Mouse (Mus musculus) kidney, embryonic 14.5 days (tissue): ENCODE measurements around the gene Gnaq. TPM values are rescaled to one million over a fixed set of nuclear protein-coding genes. Genes with fewer than 3 reads are reported as not detected.

Experiments used
- ATAC-seq: fragments of 200-750 bp; cut with Nextera tagmentation; 2 replicates; pipeline ENCODE4 v1.8.0; 2017; ENCODE audit warnings: moderate number of reproducible peaks, mild to moderate bottlenecking, moderate TSS enrichment, moderate library complexity; ENCODE audit not compliant: low FRiP score, low TSS enrichment
- H3K27ac ChIP-seq: fragments of 300-500 bp; sonication (generic); 2 replicates; pipeline ENCODE4 v1.5.1; 2014; ENCODE audit warnings: low read depth, mild to moderate bottlenecking, low read length, moderate library complexity, mixed read lengths
- H3K27me3 ChIP-seq: fragments of 300-500 bp; sonication (generic); 2 replicates; pipeline ENCODE4 v1.6.1; 2014; ENCODE audit warnings: mild to moderate bottlenecking, low read length; ENCODE audit not compliant: control insufficient read depth, insufficient read depth
- H3K36me3 ChIP-seq: fragments of 300-500 bp; sonication (generic); 2 replicates; pipeline ENCODE4 v1.6.1; 2014; ENCODE audit warnings: low read length, mixed read lengths; ENCODE audit not compliant: control insufficient read depth, insufficient read depth
- H3K4me1 ChIP-seq: fragments of 300-500 bp; sonication (generic); 2 replicates; pipeline ENCODE4 v1.6.1; 2014; ENCODE audit warnings: low read length, mixed read lengths; ENCODE audit not compliant: control insufficient read depth, insufficient read depth
- H3K4me2 ChIP-seq: fragments of 300-500 bp; sonication (generic); replicated peaks from 2 replicates; pipeline ENCODE4 v1.6.1; 2014; ENCODE audit warnings: low read depth, mild to moderate bottlenecking, low read length
- H3K4me3 ChIP-seq: fragments of 300-500 bp; sonication (generic); 2 replicates; pipeline ENCODE4 v1.5.1; 2014; ENCODE audit warnings: mild to moderate bottlenecking, low read length
- H3K9ac ChIP-seq: fragments of 300-500 bp; sonication (generic); 2 replicates; pipeline ENCODE4 v1.6.1; 2014; ENCODE audit warnings: low read depth, mild to moderate bottlenecking, low read length, moderate library complexity
- H3K9me3 ChIP-seq: fragments of 300-500 bp; sonication (generic); 2 replicates; pipeline ENCODE4 v1.6.1; 2016; ENCODE audit warnings: low read length; ENCODE audit not compliant: control insufficient read depth
- WGBS: fragments of 180-500 bp; shearing (Covaris S2); extraction: QIAGEN DNeasy Blood & Tissue Kit; methylation state at CpG from one replicate; pipeline ENCODE4 v1.1.7; 2014; 5-methylcytosine and 5-hydroxymethylcytosine counted together
- polyA plus RNA-seq: library from polyadenylated mRNA; unstranded; fragments of >200 nt; fragmentation: Nextera tagmentation; extraction: Ambion mirVana; gene quantifications from 2 replicates; pipeline ENCODE4 v1.2.1, GENCODE M21; 2014

Gene Gnaq
- polyA plus RNA-seq, 1 experiment from 2014 or later, result 18.3 TPM

GRCm38 (mm10) chr19:16329648-16330047 lies 197.0 kb downstream of the Gnaq start:
- no peaks in the 10 kb centered on the region for H3K27me3 ChIP-seq
- 90% methylated on average over 6 of the region's 6 CpGs for WGBS
- no peak overlapping the region for H3K9ac ChIP-seq
- H3K4me1 ChIP-seq, result peaks cover 35% of the 10 kb centered on the region
- H3K27ac ChIP-seq, result no peak overlapping the region
- H3K4me3 ChIP-seq, result no peak overlapping the region
- H3K9me3 ChIP-seq, result no peaks in the 10 kb centered on the region
- ATAC-seq, result no peak
- no peak overlapping the region for H3K4me2 ChIP-seq
- peaks cover 10% of the 10 kb centered on the region; the same call in 1 of the 2 replicates for H3K36me3 ChIP-seq

- H3K27me3 ChIP-seq, result no peaks in the 10 kb centered on the region
- H3K36me3 ChIP-seq, result peaks cover 13% of the 10 kb centered on the region
- no peak for ATAC-seq
- no peak overlapping the region for H3K9ac ChIP-seq
- H3K27ac ChIP-seq, result no peak overlapping the region
- H3K4me3 ChIP-seq, result no peak overlapping the region
- no peaks in the 10 kb centered on the region for H3K9me3 ChIP-seq
- 83% methylated on average over 7 of the region's 7 CpGs for WGBS
- no peak overlapping the region for H3K4me2 ChIP-seq
- peaks cover 35% of the 10 kb centered on the region for H3K4me1 ChIP-seq
These were observed 197.5 kb downstream of the Gnaq start for GRCm38 (mm10) chr19:16330161-16330560.

- WGBS, result 93% methylated on average over 6 of the region's 6 CpGs
- peaks cover 27% of the 10 kb centered on the region for H3K4me1 ChIP-seq
- no peak overlapping the region for H3K4me2 ChIP-seq
- ATAC-seq, result no peak
- peaks cover 16% of the 10 kb centered on the region for H3K36me3 ChIP-seq
- no peak overlapping the region for H3K4me3 ChIP-seq
- no peaks in the 10 kb centered on the region for H3K9me3 ChIP-seq
- no peak overlapping the region for H3K27ac ChIP-seq
- no peaks in the 10 kb centered on the region for H3K27me3 ChIP-seq
- no peak overlapping the region for H3K9ac ChIP-seq
These were observed 198.4 kb downstream of the Gnaq start for GRCm38 (mm10) chr19:16331047-16331446.

DNA sequence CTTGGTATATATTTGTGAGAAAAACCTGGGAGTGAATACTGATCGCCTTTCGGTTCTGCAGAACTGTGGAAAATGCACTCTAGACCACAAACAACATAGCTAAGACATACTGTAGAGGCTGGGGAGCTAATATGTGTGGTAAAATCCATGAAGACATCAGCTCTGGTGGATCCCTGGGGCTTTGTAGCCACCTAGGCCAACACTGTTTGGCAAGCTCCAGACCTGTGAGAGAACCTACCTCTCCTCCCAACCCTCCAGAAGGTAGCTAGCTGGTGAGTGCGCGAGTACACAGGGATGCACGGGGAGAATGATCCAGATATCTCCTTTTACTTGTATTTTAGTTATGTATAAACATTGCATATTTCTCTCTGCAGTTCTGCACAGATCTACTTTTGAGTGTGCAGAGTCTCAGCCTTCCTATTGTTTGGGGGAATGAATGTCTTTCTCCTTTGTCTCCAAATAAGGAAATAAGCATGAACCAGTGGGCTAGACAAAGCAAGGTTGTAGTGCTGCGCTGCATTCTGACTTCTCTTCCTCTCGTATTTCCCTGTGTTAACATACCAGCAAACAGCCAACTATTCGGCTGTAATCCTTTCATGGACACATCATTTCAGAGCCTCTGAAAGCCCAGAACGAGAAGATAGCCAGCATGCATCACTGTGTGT lies 205.4 kb downstream of the Gnaq start:
- H3K4me2 ChIP-seq, result no peak overlapping the region
- no peak overlapping the region for H3K9ac ChIP-seq
- no peak overlapping the region for H3K27ac ChIP-seq
- no peak overlapping the region for H3K4me3 ChIP-seq
- H3K9me3 ChIP-seq, result no peaks in the 10 kb centered on the region
- 86% methylated on average over 9 of the region's 9 CpGs for WGBS
- ATAC-seq, result no peak
- no peaks in the 10 kb centered on the region for H3K27me3 ChIP-seq
- no peaks in the 10 kb centered on the region for H3K4me1 ChIP-seq
- H3K36me3 ChIP-seq, result peaks cover 16% of the 10 kb centered on the region

DNA sequence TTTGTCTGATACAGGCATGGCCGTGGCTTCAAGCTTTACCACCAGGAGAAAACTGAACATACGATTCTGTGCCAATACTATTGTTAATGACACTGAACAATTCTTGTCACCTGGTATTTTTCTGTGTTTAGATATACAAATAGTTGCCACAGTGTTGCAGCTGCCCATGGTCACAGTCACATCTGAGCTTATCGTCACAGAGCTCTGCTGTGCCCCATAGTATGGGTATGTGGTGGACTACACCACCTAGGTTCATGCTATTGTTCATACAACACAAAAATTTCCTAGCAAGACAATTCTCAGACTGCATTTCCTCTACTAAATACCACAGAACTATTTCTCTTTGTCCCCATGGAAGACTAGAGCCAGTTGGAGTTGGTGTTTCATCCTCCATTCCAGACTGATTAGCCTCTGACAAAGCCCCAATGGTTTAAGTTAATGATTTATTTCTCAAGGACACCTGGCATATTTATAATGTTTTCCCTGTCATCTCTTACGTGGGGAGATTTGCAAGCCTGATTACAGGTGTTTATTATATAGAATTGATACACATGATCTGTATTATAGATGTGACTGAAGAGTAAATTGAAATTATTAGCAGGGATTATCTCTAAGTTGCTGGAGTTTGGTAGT lies 207.4 kb downstream of the Gnaq start:
- H3K27ac ChIP-seq, result no peak overlapping the region
- no peaks in the 10 kb centered on the region for H3K4me1 ChIP-seq
- H3K4me3 ChIP-seq, result no peak overlapping the region
- no peaks in the 10 kb centered on the region for H3K27me3 ChIP-seq
- no peak for ATAC-seq
- no peaks in the 10 kb centered on the region for H3K9me3 ChIP-seq
- 82% methylated on average over 4 of the region's 4 CpGs for WGBS
- no peak overlapping the region for H3K9ac ChIP-seq
- peaks cover 4% of the 10 kb centered on the region for H3K36me3 ChIP-seq
- H3K4me2 ChIP-seq, result no peak overlapping the region

DNA sequence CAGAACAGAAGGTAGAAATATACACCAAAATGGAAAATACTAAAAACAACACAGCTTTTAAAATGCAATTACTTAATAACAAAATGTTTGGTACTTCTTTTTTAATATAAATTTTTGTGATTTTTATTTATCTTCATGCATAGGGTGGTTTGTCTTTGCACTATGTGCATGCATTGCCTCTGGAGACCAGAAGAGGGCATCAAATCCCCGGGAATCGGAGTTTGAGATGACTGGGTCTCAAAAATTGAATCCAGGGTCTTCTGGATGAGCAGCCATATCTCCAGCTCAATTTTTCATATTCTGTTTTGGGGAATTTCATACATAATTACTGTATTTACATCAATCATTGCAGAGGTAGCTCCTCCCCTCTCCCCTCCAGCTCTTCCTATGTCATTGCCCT lies 210.1 kb downstream of the Gnaq start:
- Histone ChIP-seq H3K27ac (no peak overlapping the region), H3K4me1 (no peaks in the 10 kb centered on the region), H3K9me3 (no peaks in the 10 kb centered on the region), H3K36me3 (no peaks in the 10 kb centered on the region; the same call in 1 of the 2 replicates), H3K9ac (no peak overlapping the region), H3K27me3 (no peaks in the 10 kb centered on the region), H3K4me2 (no peak overlapping the region), H3K4me3 (no peak overlapping the region)
- 75% methylated on average over 2 of the region's 2 CpGs for WGBS
- ATAC-seq, result no peak

DNA sequence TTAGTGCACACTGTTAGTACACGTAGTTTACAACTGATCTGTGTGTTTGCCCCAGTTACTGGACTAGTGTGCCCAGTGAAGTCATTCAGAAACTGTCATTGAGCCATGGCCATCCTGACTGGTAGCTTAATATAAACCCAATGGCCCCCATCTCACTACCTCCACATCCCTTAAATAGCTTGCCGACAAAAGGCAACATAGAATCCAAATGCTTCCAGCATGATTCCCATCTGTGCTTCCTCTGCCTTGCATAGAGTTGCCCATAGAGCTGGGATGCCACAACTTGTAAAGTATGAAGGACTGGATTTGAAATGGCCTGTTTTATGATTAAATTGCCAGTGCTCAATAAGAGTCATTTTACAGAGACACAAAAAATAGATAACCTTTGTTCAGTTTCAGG lies 212.9 kb downstream of the Gnaq start:
- Histone ChIP-seq H3K27me3 (no peaks in the 10 kb centered on the region), H3K4me3 (no peak overlapping the region), H3K9me3 (no peaks in the 10 kb centered on the region), H3K27ac (no peak overlapping the region), H3K4me2 (no peak overlapping the region), H3K36me3 (no peaks in the 10 kb centered on the region; the same call in 1 of the 2 replicates), H3K4me1 (no peaks in the 10 kb centered on the region), H3K9ac (no peak overlapping the region)
- WGBS, result 97% methylated on average over 2 of the region's 2 CpGs
- no peak for ATAC-seq

- 94% methylated on average over 3 of the region's 3 CpGs for WGBS
- H3K36me3 ChIP-seq, result no peaks in the 10 kb centered on the region; the same call in 1 of the 2 replicates
- H3K27ac ChIP-seq, result no peak overlapping the region
- ATAC-seq, result no peak
- H3K4me1 ChIP-seq, result no peaks in the 10 kb centered on the region
- H3K4me3 ChIP-seq, result no peak overlapping the region
- H3K9ac ChIP-seq, result no peak overlapping the region
- no peak overlapping the region for H3K4me2 ChIP-seq
- no peaks in the 10 kb centered on the region for H3K27me3 ChIP-seq
- no peaks in the 10 kb centered on the region for H3K9me3 ChIP-seq
These were observed 214.4 kb downstream of the Gnaq start for GRCm38 (mm10) chr19:16347037-16347436.

DNA sequence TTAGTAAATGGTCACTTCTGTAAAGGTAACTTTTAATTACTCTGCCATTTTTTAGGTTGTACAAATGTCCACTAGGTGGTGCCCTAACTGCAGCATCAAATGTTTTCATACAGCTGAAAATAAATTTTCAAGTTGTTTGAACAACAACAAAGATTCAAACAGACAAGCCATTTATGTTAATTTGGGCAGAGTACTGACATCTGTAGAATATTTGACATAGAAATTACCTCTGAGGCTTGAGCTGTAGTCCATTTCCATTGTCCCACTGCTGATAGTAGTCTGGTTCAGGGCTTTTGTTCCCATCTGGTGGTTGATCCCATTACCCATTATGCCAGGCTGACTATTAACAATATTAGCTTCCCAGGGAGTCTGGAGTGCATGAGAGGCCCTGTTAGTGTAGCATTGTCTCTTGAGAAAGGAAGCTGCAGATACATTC lies 221.1 kb downstream of the Gnaq start:
- ATAC-seq, result no peak

More for the DNA sequence above, 221.1 kb downstream of the Gnaq start:
- Histone ChIP-seq H3K36me3 (no peaks in the 10 kb centered on the region), H3K9ac (no peak overlapping the region), H3K27ac (no peak overlapping the region), H3K4me1 (no peaks in the 10 kb centered on the region), H3K4me2 (no peak overlapping the region), H3K4me3 (no peak overlapping the region), H3K27me3 (no peaks in the 10 kb centered on the region), H3K9me3 (no peaks in the 10 kb centered on the region)
